Mouse (Mus musculus) heart, adult 2 months (tissue): ENCODE results near the gene F2r.

Experiments used
- CTCF ChIP-seq: fragments of 200-600 bp; IDR thresholded peaks from 2 replicates; pipeline ENCODE4 v1.8.1; 2022; ENCODE audit warnings: antibody characterized with exemption, mild to moderate bottlenecking, moderate library complexity
- POLR2A ChIP-seq: fragments of 200-500 bp; IDR thresholded peaks from 2 replicates; pipeline ENCODE4 v1.6.1; 2011; ENCODE audit warnings: mild to moderate bottlenecking, low read depth, low read length, control low read depth; ENCODE audit not compliant: insufficient read depth

DNA sequence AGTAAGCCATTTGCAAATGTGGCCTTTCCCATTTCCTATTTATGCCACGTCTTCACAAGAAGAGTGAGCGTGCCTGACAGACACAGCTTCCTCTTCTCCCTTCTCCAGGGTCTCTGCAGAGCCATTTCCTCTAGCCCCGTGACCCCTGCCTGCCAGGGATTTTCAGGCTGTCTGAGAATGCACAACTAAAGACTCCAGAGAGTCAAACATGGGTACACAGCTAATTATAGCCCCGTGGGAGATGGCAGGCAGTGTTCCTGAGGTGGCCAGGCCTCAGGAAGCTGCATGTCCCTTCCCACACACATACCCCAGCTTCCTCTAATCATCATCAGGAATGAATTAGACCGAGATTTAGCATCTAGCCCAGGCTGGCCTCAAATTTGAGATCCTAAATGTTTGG is 20.6 kb upstream of the F2r start:
- no peak for TF ChIP-seq CTCF
- TF ChIP-seq POLR2A: no peak
